Mouse (Mus musculus) liver, embryonic 14.5 days (tissue): Measurements from ENCODE around the gene Mb. TPM values are rescaled to one million over a fixed set of nuclear protein-coding genes. Genes with fewer than 3 reads are reported as not detected.
A peak's percentile ranks its signal among the peaks of the same experiment; 100 is the strongest.

ENCODE experiments used
- ATAC-seq: fragments of 200-750 bp; cut with Nextera tagmentation; 2 replicates; pipeline ENCODE4 v1.8.0; 2017; ENCODE audit warnings: moderate number of reproducible peaks, mild to moderate bottlenecking, moderate library complexity; ENCODE audit not compliant: insufficient read depth
- DNase-seq, 3 experiments: peaks; one replicate each; pipeline ENCODE4 v3.0.0-alpha.2; 2012 to 2013; ENCODE audit warnings: low read depth in 3 of 3, low spot score in 3 of 3
- H3K27ac ChIP-seq: fragments of 300-500 bp; sonication (generic); 2 replicates; pipeline ENCODE4 v1.5.1; 2014; ENCODE audit warnings: moderate library complexity, mild to moderate bottlenecking, control low read depth, inconsistent platforms
- H3K27me3 ChIP-seq: fragments of 300-500 bp; sonication (generic); 2 replicates; pipeline ENCODE4 v1.6.1; 2014; ENCODE audit warnings: mild to moderate bottlenecking, low read length, moderate library complexity; ENCODE audit not compliant: control insufficient read depth, insufficient read depth
- H3K36me3 ChIP-seq: fragments of 300-500 bp; sonication (generic); replicated peaks from 2 replicates; pipeline ENCODE4 v1.6.1; 2014; ENCODE audit warnings: low read depth; ENCODE audit not compliant: control insufficient read depth, insufficient read depth
- H3K4me1 ChIP-seq, 2 experiments: fragments of 200-500 bp in 1 of 2; fragments of 300-500 bp in 1 of 2; sonication (generic) in 1 of 2; replicated peaks; 2 replicates each; pipeline ENCODE4 v1.6.1; 2012 to 2014; ENCODE audit warnings: antibody characterized with exemption in 1 of 2, inconsistent platforms in 1 of 2, low read length in 1 of 2; ENCODE audit not compliant: control insufficient read depth in 2 of 2, insufficient read depth in 2 of 2
- H3K4me2 ChIP-seq: fragments of 300-500 bp; sonication (generic); 2 replicates; pipeline ENCODE4 v1.6.1; 2014; ENCODE audit warnings: low read depth, mild to moderate bottlenecking, control low read depth, moderate library complexity
- H3K4me3 ChIP-seq, 2 experiments: fragments of 200-500 bp in 1 of 2; fragments of 300-500 bp in 1 of 2; sonication (generic) in 1 of 2; 2 replicates each; pipeline ENCODE4 v1.5.1; 2012 to 2014; ENCODE audit warnings: low read depth in 2 of 2, low read length in 2 of 2, mild to moderate bottlenecking in 2 of 2, control low read depth in 1 of 2, inconsistent platforms in 1 of 2, moderate library complexity in 1 of 2; ENCODE audit not compliant: insufficient read depth in 1 of 2
- H3K9ac ChIP-seq: fragments of 300-500 bp; sonication (generic); replicated peaks from 2 replicates; pipeline ENCODE4 v1.6.1; 2014; ENCODE audit warnings: mild to moderate bottlenecking, control low read depth, moderate library complexity
- H3K9me3 ChIP-seq: fragments of 300-500 bp; sonication (generic); 2 replicates; pipeline ENCODE4 v1.6.1; 2016; ENCODE audit warnings: low read length, mixed read lengths; ENCODE audit not compliant: control insufficient read depth
- CTCF ChIP-seq: IDR thresholded peaks from 2 replicates; pipeline ENCODE4 v1.5.1; 2016; ENCODE audit warnings: antibody characterized with exemption, low read depth, control low read depth
- EP300 ChIP-seq: IDR thresholded peaks from 2 replicates; pipeline ENCODE4 v1.6.1; 2016; ENCODE audit warnings: antibody characterized with exemption, low read depth
- WGBS: fragments of 180-500 bp; shearing (Covaris S2); extraction: QIAGEN DNeasy Blood & Tissue Kit; methylation state at CpG from one replicate; pipeline ENCODE4 v1.1.7; 2014; ENCODE audit not compliant: insufficient replicate concordance; 5-methylcytosine and 5-hydroxymethylcytosine counted together
- polyA plus RNA-seq, 2 experiments: library from polyadenylated mRNA; depleted of rRNA in 1 of 2; stranded (reverse) in 1 of 2; unstranded in 1 of 2; fragments of >200 nt; fragmentation: Nextera tagmentation in 1 of 2; extraction: Ambion mirVana in 1 of 2; gene quantifications; 2 replicates each; pipeline versions ENCODE4 v1.2.1 to v1.2.3; 2012 to 2014

Gene Mb
- polyA plus RNA-seq, 2 experiments, result 0.04 TPM; not detected in 1

DNA sequence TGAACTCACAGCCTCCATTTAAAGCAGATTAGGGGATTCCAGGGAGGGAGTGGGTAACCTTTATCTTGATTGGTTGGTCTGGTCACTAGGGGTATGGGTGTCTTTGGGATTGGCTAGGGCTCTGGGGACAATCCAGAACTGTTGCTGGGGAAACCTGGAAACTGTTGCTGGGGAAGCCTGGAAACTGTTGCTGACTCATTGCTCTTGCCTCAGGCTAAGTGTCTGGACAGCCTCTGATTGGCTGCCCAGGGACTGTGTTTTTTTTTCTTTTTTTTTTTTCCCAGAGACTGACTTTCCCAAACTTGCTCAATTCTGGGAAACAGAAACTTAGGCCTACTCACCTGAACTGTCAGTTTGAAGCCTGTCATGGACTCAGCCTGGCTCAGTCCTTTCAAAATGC is 8.1 kb upstream of the Mb start:
- no peak overlapping the region for H3K4me2 ChIP-seq
- DNase-seq, result peak in 2 of 3 experiments; percentile 13 to 26
- no peaks in the 10 kb centered on the region for H3K9me3 ChIP-seq
- H3K36me3 ChIP-seq, result no peaks in the 10 kb centered on the region
- H3K27me3 ChIP-seq, result no peaks in the 10 kb centered on the region
- peaks cover 0 to 22% of the 10 kb centered on the region in 2 experiments; a peak in 2 of 4 replicates for H3K4me1 ChIP-seq
- no peak overlapping the region for H3K9ac ChIP-seq
- H3K4me3 ChIP-seq, result no peak overlapping the region
- TF ChIP-seq CTCF (no peak), EP300 (no peak)
- no peak overlapping the region for H3K27ac ChIP-seq
- ATAC-seq, result no peak

DNA sequence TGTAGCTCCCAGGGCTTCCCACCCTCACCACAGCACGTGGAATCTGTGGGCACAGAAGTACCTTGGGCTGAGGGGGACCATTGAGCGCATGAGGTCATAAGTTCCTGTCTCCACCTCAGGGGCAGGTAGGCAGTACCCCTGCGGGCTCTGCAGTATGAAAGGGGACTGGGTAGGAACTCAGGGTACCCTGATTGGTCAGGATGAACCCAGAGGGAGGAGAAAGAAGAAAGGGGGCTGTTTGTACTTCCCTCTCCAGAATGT is 6.3 kb upstream of the Mb start:
- Histone ChIP-seq H3K27ac (no peak overlapping the region), H3K36me3 (no peaks in the 10 kb centered on the region), H3K4me1 (peaks cover 3 to 32% of the 10 kb centered on the region in 2 experiments; a peak in 2 of 4 replicates), H3K9me3 (no peaks in the 10 kb centered on the region), H3K27me3 (no peaks in the 10 kb centered on the region), H3K4me2 (no peak overlapping the region), H3K9ac (no peak overlapping the region), H3K4me3 (no peak overlapping the region)
- DNase-seq (no peak), ATAC-seq (no peak)
- WGBS, result 39% methylated on average over 3 of the region's 3 CpGs
- TF ChIP-seq EP300 (no peak), CTCF (no peak)

DNA sequence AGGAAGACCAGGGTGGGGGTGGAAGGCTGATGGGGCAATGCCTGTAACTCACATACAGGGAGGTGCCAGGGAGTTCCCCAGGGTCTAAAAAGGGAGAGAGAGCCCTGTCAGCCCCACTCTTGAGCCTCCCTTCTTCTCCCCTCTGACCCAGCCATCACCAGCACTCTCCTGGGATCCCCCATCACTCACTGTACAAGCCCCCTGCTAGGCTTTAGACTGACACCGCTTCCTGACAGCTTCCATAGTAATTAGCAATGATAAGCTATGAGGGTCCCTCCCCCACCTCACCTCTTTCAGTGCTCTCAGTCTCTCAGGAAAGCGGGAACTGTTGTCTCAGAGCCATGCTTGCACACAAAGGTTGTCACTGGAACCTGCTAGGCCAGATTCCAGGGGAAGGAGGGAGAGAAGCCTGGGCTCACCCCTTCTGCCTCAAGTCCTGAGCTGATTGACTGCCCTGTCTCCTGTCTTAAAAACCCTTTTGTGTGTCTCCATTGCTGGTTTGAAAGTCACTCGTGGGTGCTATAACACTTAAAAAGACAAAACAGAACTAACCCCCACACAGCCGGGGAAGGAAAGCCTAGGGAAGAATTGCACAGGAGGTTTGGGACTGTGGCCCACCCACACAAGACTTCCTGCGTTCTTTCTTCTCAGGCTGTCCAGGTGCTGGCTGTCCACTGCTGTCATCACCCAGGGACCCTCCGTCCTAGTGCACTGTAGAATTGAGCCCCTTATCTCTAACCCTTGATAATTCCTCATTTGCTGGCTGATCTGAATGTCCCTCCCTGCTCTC is 5.7 kb upstream of the Mb start:
- H3K4me1 ChIP-seq, result peaks cover 3 to 32% of the 10 kb centered on the region in 2 experiments; a peak in 2 of 4 replicates
- WGBS, result 37% methylated on average over 6 of the region's 6 CpGs
- no peaks in the 10 kb centered on the region for H3K27me3 ChIP-seq
- no peak overlapping the region for H3K4me3 ChIP-seq
- no peak overlapping the region for H3K4me2 ChIP-seq
- TF ChIP-seq CTCF, result no peak
- TF ChIP-seq EP300, result no peak
- ATAC-seq, result no peak
- H3K36me3 ChIP-seq, result no peaks in the 10 kb centered on the region
- H3K27ac ChIP-seq, result no peak overlapping the region
- DNase-seq, result no peak
- H3K9me3 ChIP-seq, result no peaks in the 10 kb centered on the region
- no peak overlapping the region for H3K9ac ChIP-seq

DNA sequence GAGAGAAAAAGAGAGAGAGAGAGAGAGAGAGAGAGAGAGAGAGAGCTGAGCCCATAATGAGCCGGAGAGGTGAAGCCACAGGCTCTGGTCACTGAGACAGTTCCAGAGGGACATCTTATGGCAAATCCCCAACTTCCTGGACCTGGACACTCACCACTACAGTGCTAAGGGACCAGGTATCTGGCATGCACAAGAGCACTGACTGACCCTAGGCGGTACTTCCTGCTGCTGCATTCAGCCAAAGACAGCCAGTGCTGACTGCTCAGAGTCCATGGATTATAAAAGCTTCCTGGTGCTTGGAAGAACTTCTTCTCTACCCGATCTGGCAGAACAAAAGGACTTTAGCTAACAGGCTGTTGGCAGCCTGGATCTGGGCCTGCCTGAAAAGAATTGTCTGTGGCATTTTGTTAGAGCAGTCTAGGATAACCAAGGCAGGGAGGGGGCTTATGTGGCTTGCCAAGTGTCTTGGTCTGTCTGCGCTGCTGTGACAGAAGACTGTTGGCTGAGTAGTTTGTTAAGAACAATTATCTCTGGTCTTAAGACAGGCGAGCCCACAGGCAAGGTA is 4.2 kb upstream of the Mb start:
- no peaks in the 10 kb centered on the region for H3K9me3 ChIP-seq
- 46% methylated on average over 5 of the region's 5 CpGs for WGBS
- H3K4me2 ChIP-seq, result no peak overlapping the region
- H3K27ac ChIP-seq, result no peak overlapping the region
- H3K27me3 ChIP-seq, result no peaks in the 10 kb centered on the region
- H3K4me1 ChIP-seq, result peaks cover 3 to 32% of the 10 kb centered on the region in 2 experiments; a peak in 2 of 4 replicates
- H3K36me3 ChIP-seq, result no peaks in the 10 kb centered on the region
- no peak overlapping the region for H3K4me3 ChIP-seq
- ATAC-seq (no peak), DNase-seq (no peak)
- no peak overlapping the region for H3K9ac ChIP-seq
- no peak for TF ChIP-seq EP300
- TF ChIP-seq CTCF, result no peak

DNA sequence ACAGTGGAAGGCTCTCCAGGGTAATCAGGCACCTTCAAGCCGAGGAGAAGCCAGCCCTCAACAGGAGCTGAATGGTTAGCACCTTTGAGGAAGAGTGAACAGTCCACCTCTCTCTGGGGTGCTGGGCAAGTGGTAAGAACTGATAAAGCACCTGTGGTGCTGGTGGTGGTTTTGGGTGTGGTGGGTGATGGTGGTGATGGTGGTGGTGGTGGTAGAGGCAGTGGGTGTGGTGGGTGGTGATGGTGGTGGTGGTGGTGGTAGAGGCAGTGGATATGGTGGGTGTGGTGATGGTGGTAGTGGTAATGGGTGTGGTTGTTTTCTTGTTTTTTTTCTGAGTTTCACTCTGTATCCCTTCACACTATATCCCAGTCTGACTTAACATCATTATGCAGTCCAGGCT is 2.6 kb upstream of the Mb start:
- no peak overlapping the region for H3K4me3 ChIP-seq
- H3K4me2 ChIP-seq, result no peak overlapping the region
- H3K9ac ChIP-seq, result no peak overlapping the region
- DNase-seq (peak in 2 of 3 experiments; percentile 29 to 33), ATAC-seq (peak; percentile 87)
- H3K27ac ChIP-seq, result no peak overlapping the region
- no peaks in the 10 kb centered on the region for H3K9me3 ChIP-seq
- WGBS, result 11% methylated on average over 1 of the region's 1 CpGs
- no peaks in the 10 kb centered on the region for H3K27me3 ChIP-seq
- no peaks in the 10 kb centered on the region for H3K36me3 ChIP-seq
- peaks cover 3 to 29% of the 10 kb centered on the region in 2 experiments; a peak in 2 of 4 replicates for H3K4me1 ChIP-seq
- TF ChIP-seq EP300, result peak; percentile 22; the same call in 1 of the 2 replicates
- no peak for TF ChIP-seq CTCF
